Mouse (Mus musculus): ENCODE data around the gene AC124502.3. TPM values are rescaled to one million over a fixed set of nuclear protein-coding genes. Genes with fewer than 3 reads are reported as not detected.

Gene AC124502.3
- total and polyA plus RNA-seq, 2 experiments from 2014 or later, result 2.0 to 3.0 TPM

GRCm38 (mm10) chr19:5026111-5026510, 12.6 kb upstream of the AC124502.3 start:
- no peak for TF ChIP-seq CTCF (IDR thresholded peaks at IDR 0.05; ENCODE audit: low read depth)
- no peak overlapping the region for H3K27ac ChIP-seq (ENCODE audit: low read depth, low read length)

GRCm38 (mm10) chr19:5032686-5033085, 6.0 kb upstream of the AC124502.3 start:
- H3K9me3 ChIP-seq (ENCODE audit: low read length), result no peaks in the 10 kb centered on the region
- no peak for ATAC-seq
- peaks cover 41% of the 10 kb centered on the region for H3K36me3 ChIP-seq (ENCODE audit: insufficient read depth)
- no peaks in the 10 kb centered on the region for H3K4me1 ChIP-seq (ENCODE audit: insufficient read depth)
- no peak overlapping the region for H3K4me2 ChIP-seq (ENCODE audit: low read depth)
- H3K27me3 ChIP-seq (ENCODE audit: insufficient read depth, low read length), result no peaks in the 10 kb centered on the region
- no peak overlapping the region for H3K9ac ChIP-seq
- TF ChIP-seq CTCF (IDR thresholded peaks at IDR 0.05; ENCODE audit: low read depth), result no peak
- no peak for DNase-seq
- no peak overlapping the region for H3K4me3 ChIP-seq (ENCODE audit: low read depth, low read length)
- no peak overlapping the region for H3K27ac ChIP-seq (ENCODE audit: low read depth, low read length)
- WGBS, result 85% methylated on average over 3 of the region's 3 CpGs

More at GRCm38 (mm10) chr19:5026111-5026510, 12.6 kb upstream of the AC124502.3 start:
- no peak overlapping the region for H3K4me2 ChIP-seq (ENCODE audit: low read depth)
- no peak for DNase-seq
- no peak overlapping the region for H3K4me3 ChIP-seq (ENCODE audit: low read depth, low read length)
- H3K27me3 ChIP-seq (ENCODE audit: insufficient read depth, low read length), result no peaks in the 10 kb centered on the region
- H3K9me3 ChIP-seq (ENCODE audit: low read length), result no peaks in the 10 kb centered on the region
- no peaks in the 10 kb centered on the region for H3K4me1 ChIP-seq (ENCODE audit: insufficient read depth)
- H3K9ac ChIP-seq, result no peak overlapping the region
- no peak for ATAC-seq
- peaks cover 31% of the 10 kb centered on the region for H3K36me3 ChIP-seq (ENCODE audit: insufficient read depth)
- 92% methylated on average over 8 of the region's 8 CpGs for WGBS

DNA sequence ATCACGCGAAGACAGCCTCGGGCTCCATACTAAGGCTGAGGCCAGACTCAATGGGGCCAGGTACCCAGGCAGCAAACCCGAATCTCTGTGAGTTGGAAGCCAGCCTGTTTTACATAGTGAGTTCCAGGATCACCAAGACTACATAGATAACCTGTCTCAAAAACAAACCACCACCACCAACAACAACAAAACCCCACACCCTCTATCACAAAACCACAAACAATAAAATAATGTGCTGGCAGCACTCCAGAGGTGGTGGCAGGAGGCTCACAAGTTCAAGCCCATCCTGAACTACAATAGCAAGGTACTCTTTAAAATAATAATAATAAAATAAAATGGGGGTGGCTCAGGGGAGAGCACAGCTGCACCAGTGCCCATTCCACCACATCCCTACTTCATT, 2.1 kb upstream of the AC124502.3 start:
- ATAC-seq (no peak), DNase-seq (no peak)
- H3K9ac ChIP-seq, result no peak overlapping the region
- no peak for TF ChIP-seq CTCF (IDR thresholded peaks at IDR 0.05; ENCODE audit: low read depth)
- no peak overlapping the region for H3K27ac ChIP-seq (ENCODE audit: low read depth, low read length)
- H3K9me3 ChIP-seq (ENCODE audit: low read length), result no peaks in the 10 kb centered on the region
- H3K4me1 ChIP-seq (ENCODE audit: insufficient read depth), result 0 out of 2 replicates have a peak, but pooled peaks cover 11% of the 10 kb centered on the region
- 79% methylated on average over 4 of the region's 4 CpGs for WGBS
- no peak overlapping the region for H3K4me2 ChIP-seq (ENCODE audit: low read depth)
- H3K36me3 ChIP-seq (ENCODE audit: insufficient read depth), result peaks cover 5% of the 10 kb centered on the region
- no peaks in the 10 kb centered on the region for H3K27me3 ChIP-seq (ENCODE audit: insufficient read depth, low read length)
- H3K4me3 ChIP-seq (ENCODE audit: low read depth, low read length), result no peak overlapping the region

DNA sequence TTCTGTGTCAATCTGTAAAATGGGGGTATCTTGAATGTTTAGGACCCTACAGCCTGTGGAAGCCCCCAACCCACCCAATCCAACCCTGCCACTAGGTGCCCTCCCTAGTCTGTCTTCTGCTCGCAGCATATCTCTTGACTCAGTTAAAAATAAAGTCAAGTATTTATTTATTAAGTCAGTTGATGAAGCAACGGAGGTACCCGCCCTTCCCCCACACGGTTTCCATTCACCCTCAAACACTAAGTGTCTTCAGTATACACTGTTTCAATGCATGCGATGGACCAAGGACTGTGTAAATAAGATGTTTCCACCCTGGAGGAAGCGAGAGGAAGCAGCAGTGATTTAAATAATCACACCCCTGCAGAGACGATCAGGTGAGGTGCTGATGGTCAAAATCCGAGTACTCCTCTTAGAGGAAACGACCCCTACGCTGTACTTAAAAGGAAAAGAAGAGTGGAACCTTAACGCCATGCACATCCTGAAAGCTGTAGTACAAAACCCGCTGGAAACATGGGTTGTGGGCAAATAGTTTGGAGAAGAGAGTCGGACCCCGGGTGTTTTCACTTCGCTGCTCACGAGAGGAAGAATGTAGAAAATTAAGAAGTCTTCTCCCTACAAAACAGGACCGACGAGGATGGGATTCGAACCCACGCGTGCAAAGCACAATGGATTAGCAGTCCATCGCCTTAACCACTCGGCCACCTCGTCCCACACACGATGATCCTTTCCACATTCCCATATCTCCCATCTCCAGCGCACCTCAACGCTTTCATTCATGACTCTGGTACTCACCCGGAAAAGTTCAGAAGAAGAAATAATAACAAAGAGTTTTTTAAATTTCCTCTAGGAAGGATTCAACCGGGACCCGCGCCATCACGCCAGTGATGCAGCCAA, 766 bp upstream of the AC124502.3 start:
- peak overlapping the region; percentile 94 for H3K9ac ChIP-seq
- WGBS, result 5% methylated on average over 32 of the region's 32 CpGs
- ATAC-seq, result peak; percentile 44

GRCm38 (mm10) chr19:5039301-5040114, 817 bp downstream of the AC124502.3 start:
- Histone ChIP-seq H3K36me3 (ENCODE audit: insufficient read depth) (peaks cover 16% of the 10 kb centered on the region; the same call in 1 of the 2 replicates), H3K27me3 (ENCODE audit: insufficient read depth, low read length) (no peaks in the 10 kb centered on the region), H3K4me3 (ENCODE audit: low read depth, low read length) (peak overlapping the region; percentile 81), H3K9me3 (ENCODE audit: low read length) (no peaks in the 10 kb centered on the region), H3K9ac (peak overlapping the region; percentile 94), H3K4me2 (ENCODE audit: low read depth) (peak overlapping the region; percentile 93), H3K27ac (ENCODE audit: low read depth, low read length) (peak overlapping the region; percentile 88), H3K4me1 (ENCODE audit: insufficient read depth) (0 out of 2 replicates have a peak, but pooled peaks cover 15% of the 10 kb centered on the region)
- DNase-seq, result no peak
- ATAC-seq, result no peak
- 11% methylated on average over 41 of the region's 41 CpGs for WGBS
- no peak for TF ChIP-seq CTCF (IDR thresholded peaks at IDR 0.05; ENCODE audit: low read depth)

More for the DNA sequence above, 766 bp upstream of the AC124502.3 start:
- TF ChIP-seq CTCF (IDR thresholded peaks at IDR 0.05; ENCODE audit: low read depth), result no peak
- Histone ChIP-seq H3K36me3 (ENCODE audit: insufficient read depth) (peaks cover 5% of the 10 kb centered on the region; the same call in 1 of the 2 replicates), H3K27me3 (ENCODE audit: insufficient read depth, low read length) (no peaks in the 10 kb centered on the region), H3K9me3 (ENCODE audit: low read length) (no peaks in the 10 kb centered on the region), H3K4me3 (ENCODE audit: low read depth, low read length) (peak overlapping the region; percentile 81), H3K4me2 (ENCODE audit: low read depth) (peak overlapping the region; percentile 93), H3K4me1 (ENCODE audit: insufficient read depth) (0 out of 2 replicates have a peak, but pooled peaks cover 15% of the 10 kb centered on the region), H3K27ac (ENCODE audit: low read depth, low read length) (peak overlapping the region; percentile 88)
- peak; percentile 91 for DNase-seq

DNA sequence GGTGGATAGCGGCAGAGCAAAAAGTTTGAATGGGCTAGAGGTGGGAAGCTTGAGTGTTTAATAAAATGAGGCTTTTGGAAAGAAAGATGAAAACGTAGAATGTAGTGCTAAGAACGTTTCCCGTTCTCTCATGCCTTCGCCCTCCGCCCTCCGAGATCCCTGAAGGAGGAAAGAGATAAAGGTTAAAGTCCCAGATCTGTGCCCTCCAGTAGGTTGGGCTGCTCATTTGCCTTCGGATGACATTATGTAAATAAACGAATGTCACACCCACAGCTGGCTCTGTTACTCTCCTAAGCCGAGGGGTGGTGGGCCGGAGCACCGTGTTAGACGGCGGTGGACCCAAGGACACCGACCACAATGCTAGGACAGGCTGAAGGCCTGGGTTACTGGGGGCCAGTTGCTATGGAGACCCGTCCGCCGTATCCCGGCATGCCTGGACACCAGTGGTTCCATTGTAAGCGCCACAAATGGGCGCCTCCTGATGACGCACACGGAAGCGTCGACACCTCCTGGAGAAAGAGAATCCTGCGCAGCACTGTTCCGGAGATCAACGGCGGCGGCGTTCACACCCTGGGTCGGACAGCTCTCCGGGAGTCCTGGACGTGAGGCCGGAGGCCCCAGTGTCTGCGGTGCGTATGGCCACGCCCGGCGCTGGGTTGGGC, 2.3 kb downstream of the AC124502.3 start, which contains the start of gene Brms1:
Brms1 (plus strand) TSS at position 493 of the 662 bp plus-strand sequence.
- H3K4me3 ChIP-seq (ENCODE audit: low read depth, low read length), result peak within 1 kb of the TSS; percentile 81
- peak within 1 kb of the TSS; percentile 93 for H3K4me2 ChIP-seq (ENCODE audit: low read depth)
- peak within 1 kb of the TSS; percentile 76 for H3K9ac ChIP-seq
- peak within 1 kb of the TSS; percentile 74 for H3K27ac ChIP-seq (ENCODE audit: low read depth, low read length)
- ATAC-seq, result peak; percentile 76
- H3K27me3 ChIP-seq (ENCODE audit: insufficient read depth, low read length), result no peaks in the 10 kb centered on the region
- TF ChIP-seq CTCF (IDR thresholded peaks at IDR 0.05; ENCODE audit: low read depth), result no peak; the same call in 1 of the 2 replicates
- H3K4me1 ChIP-seq (ENCODE audit: insufficient read depth), result 0 out of 2 replicates have a peak, but pooled peaks cover 15% of the 10 kb centered on the region
- 7% methylated on average over 40 of the region's 40 CpGs for WGBS
- no peaks in the 10 kb centered on the region for H3K9me3 ChIP-seq (ENCODE audit: low read length)
- H3K36me3 ChIP-seq (ENCODE audit: insufficient read depth), result peaks cover 21% of the 10 kb centered on the region; the same call in 1 of the 2 replicates
- peak; percentile 96 for DNase-seq
